Mouse (Mus musculus): Measurements from ENCODE around the gene Gpr139. TPM values are rescaled to one million over a fixed set of nuclear protein-coding genes. Genes with fewer than 3 reads are reported as not detected.

The Gpr139 gene
- total RNA-seq (2021): 1 to 10 TPM; 1.3 to 1.6 TPM

- peak; percentile 37 to 40 for DNase-seq
Measured at GRCm38 (mm10) chr7:119184341-119185143, at the start of gene Gpr139. Gene Gpr139 (minus strand): TSS chr7:119184603.

- no peak for DNase-seq
Measured at GRCm38 (mm10) chr7:119230971-119231370, 46.6 kb upstream of the Gpr139 start.

GRCm38 (mm10) chr7:119222706-119223105 is 38.3 kb upstream of the Gpr139 start:
- DNase-seq: no peak

GRCm38 (mm10) chr7:119219121-119219520 is 34.7 kb upstream of the Gpr139 start:
- DNase-seq: no peak

GRCm38 (mm10) chr7:119207251-119207650 is 22.8 kb upstream of the Gpr139 start:
- no peak for DNase-seq

- peak; percentile 37 to 45 for DNase-seq
Measured at GRCm38 (mm10) chr7:119186374-119186773, 2.0 kb upstream of the Gpr139 start.

- DNase-seq: peak in 1 of 2 experiments; percentile 2
Measured at GRCm38 (mm10) chr7:119185181-119185940, 958 bp upstream of the Gpr139 start.

GRCm38 (mm10) chr7:119181053-119181452 is 3.4 kb downstream of the Gpr139 start:
- DNase-seq: no peak

GRCm38 (mm10) chr7:119160015-119160414 is 24.4 kb downstream of the Gpr139 start:
- DNase-seq: no peak

GRCm38 (mm10) chr7:119111771-119112170 is 72.6 kb downstream of the Gpr139 start:
- DNase-seq: no peak

- DNase-seq: no peak
Measured at GRCm38 (mm10) chr7:119105878-119106277, 78.5 kb downstream of the Gpr139 start.

GRCm38 (mm10) chr7:119096583-119096982 is 87.8 kb downstream of the Gpr139 start:
- no peak for DNase-seq

Other genes starting within 250 kb of the Gpr139 start
- gene Gprc5b, start 189.4 kb downstream of the Gpr139 start, total RNA-seq (2021): 100 to 1,000 TPM; 122 to 123 TPM